8 mouse cellular contexts compared by ENCODE assay signal in genomic region chr12:108436029-108436923, GRCm38 (mm10).
DNase-seq lines count a peak whose midpoint lies in the region; ATAC-seq and TF ChIP-seq lines count a peak whose summit lies in the region.

No protein-coding gene starts in this region.

- 51% methylated on average over 24 of the region's 24 CpGs for WGBS in embryonic facial prominence, embryonic 14.5 days
- 49% methylated on average over 24 of the region's 24 CpGs for WGBS in heart, embryonic 15.5 days
- 66% methylated on average over 24 of the region's 24 CpGs for WGBS in liver, postnatal 0 days (ENCODE audit: insufficient replicate concordance)
- WGBS in stomach, postnatal 0 days = 41% methylated on average over 24 of the region's 24 CpGs

- intact Hi-C loops in left cerebral cortex, postnatal 4 days (cut with DNase I) = no loop called here

- H3K4me2 ChIP-seq in embryonic facial prominence, embryonic 14.5 days (ENCODE audit: low read depth, low read length) = 0 out of 2 replicates have a peak overlapping the region, but pooled peaks have one; percentile 20
- peak overlapping the region; percentile 30 for H3K4me2 ChIP-seq in heart, embryonic 15.5 days
- no peak overlapping the region for H3K4me2 ChIP-seq in liver, postnatal 0 days (ENCODE audit: low read depth, low read length)
- peak overlapping the region; percentile 21 for H3K4me2 ChIP-seq in stomach, postnatal 0 days (replicated peaks; ENCODE audit: low read depth)

- no peaks in the 10 kb centered on the region for H3K36me3 ChIP-seq in embryonic facial prominence, embryonic 14.5 days (ENCODE audit: control insufficient read depth, insufficient read depth, low read length)
- H3K36me3 ChIP-seq in heart, embryonic 15.5 days = no peaks in the 10 kb centered on the region
- H3K36me3 ChIP-seq in liver, postnatal 0 days (replicated peaks; ENCODE audit: insufficient read depth, low read length) = no peaks in the 10 kb centered on the region
- no peaks in the 10 kb centered on the region for H3K36me3 ChIP-seq in stomach, postnatal 0 days (ENCODE audit: control insufficient read depth, insufficient read depth, low read length)

- peak overlapping the region; percentile 86 for H3K27ac ChIP-seq in embryonic facial prominence, embryonic 14.5 days (replicated peaks; ENCODE audit: low read depth, low read length)
- peak overlapping the region; percentile 81 for H3K27ac ChIP-seq in heart, embryonic 15.5 days
- peak overlapping the region; percentile 60; the same call in 1 of the 2 replicates for H3K27ac ChIP-seq in liver, postnatal 0 days (ENCODE audit: low read depth)
- H3K27ac ChIP-seq in stomach, postnatal 0 days (replicated peaks) = peak overlapping the region; percentile 83

- H3K27me3 ChIP-seq in embryonic facial prominence, embryonic 14.5 days (replicated peaks; ENCODE audit: control insufficient read depth, insufficient read depth, low read length) = no peaks in the 10 kb centered on the region
- no peaks in the 10 kb centered on the region for H3K27me3 ChIP-seq in heart, embryonic 15.5 days
- no peaks in the 10 kb centered on the region for H3K27me3 ChIP-seq in liver, postnatal 0 days (ENCODE audit: insufficient read depth, low read length)
- H3K27me3 ChIP-seq in stomach, postnatal 0 days (ENCODE audit: control insufficient read depth, insufficient read depth, low read length) = no peaks in the 10 kb centered on the region

- no peak for TF ChIP-seq CTCF in liver, postnatal 0 days (IDR thresholded peaks at IDR 0.05; ENCODE audit: low read depth)
- no peak for TF ChIP-seq CTCF in stomach, postnatal 0 days (IDR thresholded peaks at IDR 0.05; ENCODE audit: low read depth)

- no peak overlapping the region for H3K4me3 ChIP-seq in embryonic facial prominence, embryonic 14.5 days (ENCODE audit: low read depth, low read length)
- H3K4me3 ChIP-seq in heart, embryonic 15.5 days = no peak overlapping the region
- H3K4me3 ChIP-seq in liver, postnatal 0 days (ENCODE audit: low read depth, low read length) = no peak overlapping the region
- H3K4me3 ChIP-seq in stomach, postnatal 0 days (ENCODE audit: low read depth, low read length) = no peak overlapping the region

- ATAC-seq in embryonic facial prominence, embryonic 14.5 days (ENCODE audit: low read depth) = peak; percentile 62; the same call in 1 of the 2 replicates
- 0 out of 2 replicates have a peak, but pooled peaks have one; percentile 58 for ATAC-seq in heart, embryonic 15.5 days (replicated peaks; ENCODE audit: insufficient number of reproducible peaks, insufficient read depth, low FRiP score, low read depth)
- ATAC-seq in liver, postnatal 0 days = no peak
- peak; percentile 52; the same call in 1 of the 2 replicates for ATAC-seq in stomach, postnatal 0 days (ENCODE audit: low FRiP score, low TSS enrichment)

- peaks cover 38% of the 10 kb centered on the region for H3K4me1 ChIP-seq in embryonic facial prominence, embryonic 14.5 days (ENCODE audit: control insufficient read depth, insufficient read depth, low read length)
- H3K4me1 ChIP-seq in heart, embryonic 15.5 days (replicated peaks) = peaks cover 44% of the 10 kb centered on the region
- H3K4me1 ChIP-seq in liver, postnatal 0 days (ENCODE audit: insufficient read depth) = no peaks in the 10 kb centered on the region
- H3K4me1 ChIP-seq in stomach, postnatal 0 days (replicated peaks; ENCODE audit: control insufficient read depth, insufficient read depth) = peaks cover 5% of the 10 kb centered on the region; the same call in 1 of the 2 replicates

- no peak for TF ChIP-seq EP300 in liver, postnatal 0 days (IDR thresholded peaks at IDR 0.05; ENCODE audit: low read depth)
- TF ChIP-seq EP300 in stomach, postnatal 0 days (optimal IDR thresholded peaks at IDR 0.05) = no peak

- H3K9ac ChIP-seq in embryonic facial prominence, embryonic 14.5 days (ENCODE audit: low read depth, low read length) = 0 out of 2 replicates have a peak overlapping the region, but pooled peaks have one; percentile 16
- H3K9ac ChIP-seq in heart, embryonic 15.5 days = no peak overlapping the region
- no peak overlapping the region for H3K9ac ChIP-seq in liver, postnatal 0 days (replicated peaks)
- peak overlapping the region; percentile 8; the same call in 1 of the 2 replicates for H3K9ac ChIP-seq in stomach, postnatal 0 days (ENCODE audit: low read length)

- H3K9me3 ChIP-seq in embryonic facial prominence, embryonic 14.5 days (ENCODE audit: control insufficient read depth, low read length) = no peaks in the 10 kb centered on the region
- H3K9me3 ChIP-seq in heart, embryonic 15.5 days (replicated peaks) = no peaks in the 10 kb centered on the region
- H3K9me3 ChIP-seq in liver, postnatal 0 days (ENCODE audit: low read length) = no peaks in the 10 kb centered on the region
- no peaks in the 10 kb centered on the region for H3K9me3 ChIP-seq in stomach, postnatal 0 days (ENCODE audit: control insufficient read depth, low read length)

- peak; percentile 43 to 71 for DNase-seq in left cerebral cortex, adult 18-20 months (ENCODE audit: low spot score in 2 of 2)
- no peak for DNase-seq in left cerebral cortex, postnatal 4 days
- DNase-seq in embryonic facial prominence, embryonic 14.5 days (ENCODE audit: low spot score) = peak; percentile 88
- no peak for DNase-seq in liver, postnatal 0 days
- DNase-seq in stomach, postnatal 0 days (ENCODE audit: low spot score) = no peak
- no peak for DNase-seq in embryo, embryonic 10 days (ENCODE audit: low spot score)
- no peak for DNase-seq in urinary bladder, adult 18-20 months (ENCODE audit: low spot score in 2 of 2)

Comparison
In these comparisons a context has a peak if more than half of its experiments do, and no peak if none do; other contexts are left out.
1. DNase-seq: peak in left cerebral cortex, adult 18-20 months (2 of 2) and embryonic facial prominence, embryonic 14.5 days (single experiment); none in left cerebral cortex, postnatal 4 days (single experiment), liver, postnatal 0 days (single experiment), stomach, postnatal 0 days (single experiment), embryo, embryonic 10 days (single experiment) and urinary bladder, adult 18-20 months (0 of 2).
2. H3K9ac ChIP-seq: peak in embryonic facial prominence, embryonic 14.5 days (single experiment) and stomach, postnatal 0 days (single experiment); none in heart, embryonic 15.5 days (single experiment) and liver, postnatal 0 days (single experiment).
3. Peak in every context shown above with its lines, with median percentiles within 50 percentile points of each other: H3K27ac ChIP-seq.